Mouse (Mus musculus) kidney, embryonic 14.5 days (tissue): ENCODE results near the gene Tat. TPM values are rescaled to one million over a fixed set of nuclear protein-coding genes. Genes with fewer than 3 reads are reported as not detected.

Experiments used
- ATAC-seq: fragments of 200-750 bp; cut with Nextera tagmentation; 2 replicates; pipeline ENCODE4 v1.8.0; 2017; ENCODE audit warnings: moderate number of reproducible peaks, mild to moderate bottlenecking, moderate TSS enrichment, moderate library complexity; ENCODE audit not compliant: low FRiP score, low TSS enrichment
- H3K27ac ChIP-seq: fragments of 300-500 bp; sonication (generic); 2 replicates; pipeline ENCODE4 v1.5.1; 2014; ENCODE audit warnings: low read depth, mild to moderate bottlenecking, low read length, moderate library complexity, mixed read lengths
- H3K27me3 ChIP-seq: fragments of 300-500 bp; sonication (generic); 2 replicates; pipeline ENCODE4 v1.6.1; 2014; ENCODE audit warnings: mild to moderate bottlenecking, low read length; ENCODE audit not compliant: control insufficient read depth, insufficient read depth
- H3K36me3 ChIP-seq: fragments of 300-500 bp; sonication (generic); 2 replicates; pipeline ENCODE4 v1.6.1; 2014; ENCODE audit warnings: low read length, mixed read lengths; ENCODE audit not compliant: control insufficient read depth, insufficient read depth
- H3K4me1 ChIP-seq: fragments of 300-500 bp; sonication (generic); 2 replicates; pipeline ENCODE4 v1.6.1; 2014; ENCODE audit warnings: low read length, mixed read lengths; ENCODE audit not compliant: control insufficient read depth, insufficient read depth
- H3K4me2 ChIP-seq: fragments of 300-500 bp; sonication (generic); replicated peaks from 2 replicates; pipeline ENCODE4 v1.6.1; 2014; ENCODE audit warnings: low read depth, mild to moderate bottlenecking, low read length
- H3K4me3 ChIP-seq: fragments of 300-500 bp; sonication (generic); 2 replicates; pipeline ENCODE4 v1.5.1; 2014; ENCODE audit warnings: mild to moderate bottlenecking, low read length
- H3K9ac ChIP-seq: fragments of 300-500 bp; sonication (generic); 2 replicates; pipeline ENCODE4 v1.6.1; 2014; ENCODE audit warnings: low read depth, mild to moderate bottlenecking, low read length, moderate library complexity
- H3K9me3 ChIP-seq: fragments of 300-500 bp; sonication (generic); 2 replicates; pipeline ENCODE4 v1.6.1; 2016; ENCODE audit warnings: low read length; ENCODE audit not compliant: control insufficient read depth
- WGBS: fragments of 180-500 bp; shearing (Covaris S2); extraction: QIAGEN DNeasy Blood & Tissue Kit; methylation state at CpG from one replicate; pipeline ENCODE4 v1.1.7; 2014; 5-methylcytosine and 5-hydroxymethylcytosine counted together
- polyA plus RNA-seq: library from polyadenylated mRNA; unstranded; fragments of >200 nt; fragmentation: Nextera tagmentation; extraction: Ambion mirVana; gene quantifications from 2 replicates; pipeline ENCODE4 v1.2.1, GENCODE M21; 2014

Tat gene
- polyA plus RNA-seq, 1 experiment from 2014 or later: not detected

- Histone ChIP-seq H3K9me3 (no peaks in the 10 kb centered on the region), H3K4me2 (no peak overlapping the region), H3K27ac (no peak overlapping the region), H3K4me3 (no peak overlapping the region), H3K36me3 (no peaks in the 10 kb centered on the region), H3K4me1 (no peaks in the 10 kb centered on the region), H3K9ac (no peak overlapping the region), H3K27me3 (peaks cover 3% of the 10 kb centered on the region; the same call in 1 of the 2 replicates)
- ATAC-seq: no peak
- 73% methylated on average over 5 of the region's 5 CpGs for WGBS
Observed at GRCm38 (mm10) chr8:109992166-109992565, 1.9 kb downstream of the Tat start.

GRCm38 (mm10) chr8:109992951-109993350, 2.7 kb downstream of the Tat start:
- Histone ChIP-seq H3K27ac (no peak overlapping the region), H3K9ac (no peak overlapping the region), H3K4me1 (no peaks in the 10 kb centered on the region), H3K4me2 (no peak overlapping the region), H3K4me3 (no peak overlapping the region), H3K36me3 (no peaks in the 10 kb centered on the region), H3K27me3 (no peaks in the 10 kb centered on the region), H3K9me3 (no peaks in the 10 kb centered on the region)
- WGBS: 85% methylated on average over 1 of the region's 1 CpGs
- no peak for ATAC-seq

GRCm38 (mm10) chr8:109997381-109997780, 7.1 kb downstream of the Tat start:
- Histone ChIP-seq H3K36me3 (no peaks in the 10 kb centered on the region), H3K9ac (no peak overlapping the region), H3K4me1 (no peaks in the 10 kb centered on the region), H3K4me3 (no peak overlapping the region), H3K4me2 (no peak overlapping the region), H3K27me3 (no peaks in the 10 kb centered on the region), H3K9me3 (no peaks in the 10 kb centered on the region), H3K27ac (no peak overlapping the region)
- no peak for ATAC-seq
- 95% methylated on average over 9 of the region's 9 CpGs for WGBS

- Histone ChIP-seq H3K27ac (no peak overlapping the region), H3K9ac (no peak overlapping the region), H3K4me3 (no peak overlapping the region), H3K4me1 (no peaks in the 10 kb centered on the region), H3K9me3 (no peaks in the 10 kb centered on the region), H3K4me2 (no peak overlapping the region), H3K36me3 (no peaks in the 10 kb centered on the region), H3K27me3 (no peaks in the 10 kb centered on the region)
- no peak for ATAC-seq
- 76% methylated on average over 7 of the region's 7 CpGs for WGBS
Observed at GRCm38 (mm10) chr8:109998066-109998465, 7.8 kb downstream of the Tat start.

GRCm38 (mm10) chr8:109999974-110000373, 9.7 kb downstream of the Tat start:
- H3K27me3 ChIP-seq: no peaks in the 10 kb centered on the region
- 83% methylated on average over 10 of the region's 10 CpGs for WGBS
- no peak for ATAC-seq

GRCm38 (mm10) chr8:110002953-110003352, 12.7 kb downstream of the Tat start:
- Histone ChIP-seq H3K9ac (no peak overlapping the region), H3K4me1 (no peaks in the 10 kb centered on the region; the same call in 1 of the 2 replicates), H3K4me3 (no peak overlapping the region), H3K36me3 (no peaks in the 10 kb centered on the region), H3K27me3 (no peaks in the 10 kb centered on the region), H3K4me2 (no peak overlapping the region), H3K9me3 (no peaks in the 10 kb centered on the region), H3K27ac (no peak overlapping the region)
- no peak for ATAC-seq
- WGBS: 39% methylated on average over 9 of the region's 9 CpGs

More at GRCm38 (mm10) chr8:109999974-110000373, 9.7 kb downstream of the Tat start:
- H3K9ac ChIP-seq: no peak overlapping the region
- H3K36me3 ChIP-seq: no peaks in the 10 kb centered on the region
- no peak overlapping the region for H3K27ac ChIP-seq
- H3K4me1 ChIP-seq: no peaks in the 10 kb centered on the region
- H3K9me3 ChIP-seq: no peaks in the 10 kb centered on the region
- no peak overlapping the region for H3K4me3 ChIP-seq
- H3K4me2 ChIP-seq: no peak overlapping the region

GRCm38 (mm10) chr8:110004300-110004699, 14.1 kb downstream of the Tat start:
- 79% methylated on average over 5 of the region's 5 CpGs for WGBS
- no peak overlapping the region for H3K4me3 ChIP-seq
- no peak overlapping the region for H3K9ac ChIP-seq
- no peak for ATAC-seq
- no peaks in the 10 kb centered on the region for H3K27me3 ChIP-seq
- no peak overlapping the region for H3K4me2 ChIP-seq
- no peaks in the 10 kb centered on the region for H3K36me3 ChIP-seq
- no peaks in the 10 kb centered on the region for H3K9me3 ChIP-seq
- H3K27ac ChIP-seq: no peak overlapping the region
- H3K4me1 ChIP-seq: no peaks in the 10 kb centered on the region; the same call in 1 of the 2 replicates

GRCm38 (mm10) chr8:110006312-110007023, 16.2 kb downstream of the Tat start:
- no peak overlapping the region for H3K4me2 ChIP-seq
- H3K36me3 ChIP-seq: no peaks in the 10 kb centered on the region
- H3K27ac ChIP-seq: no peak overlapping the region
- H3K4me1 ChIP-seq: no peaks in the 10 kb centered on the region; the same call in 1 of the 2 replicates
- no peak for ATAC-seq
- WGBS: 60% methylated on average over 17 of the region's 17 CpGs
- no peak overlapping the region for H3K4me3 ChIP-seq
- no peak overlapping the region for H3K9ac ChIP-seq
- H3K9me3 ChIP-seq: no peaks in the 10 kb centered on the region
- no peaks in the 10 kb centered on the region for H3K27me3 ChIP-seq

GRCm38 (mm10) chr8:110008228-110008994, 18.2 kb downstream of the Tat start:
- Histone ChIP-seq H3K9me3 (no peaks in the 10 kb centered on the region), H3K27me3 (no peaks in the 10 kb centered on the region), H3K4me3 (no peak overlapping the region), H3K4me2 (no peak overlapping the region), H3K27ac (no peak overlapping the region), H3K36me3 (no peaks in the 10 kb centered on the region), H3K4me1 (no peaks in the 10 kb centered on the region; the same call in 1 of the 2 replicates), H3K9ac (no peak overlapping the region)
- 87% methylated on average over 26 of the region's 26 CpGs for WGBS
- ATAC-seq: no peak
